Mouse (Mus musculus) neural tube, embryonic 14.5 days (tissue): ENCODE data around the gene Prim2. TPM values are rescaled to one million over a fixed set of nuclear protein-coding genes. Genes with fewer than 3 reads are reported as not detected.

Experiments
- ATAC-seq: fragments of 200-750 bp; cut with Nextera tagmentation; 2 replicates; pipeline ENCODE4 v1.8.0; 2017; ENCODE audit warnings: low read depth, mild to moderate bottlenecking, moderate TSS enrichment, moderate library complexity
- H3K27ac ChIP-seq: fragments of 300-500 bp; sonication (generic); 2 replicates; pipeline ENCODE4 v1.5.1; 2014; ENCODE audit warnings: low read depth, mild to moderate bottlenecking, control low read depth, low read length, moderate library complexity, mixed read lengths
- H3K27me3 ChIP-seq: fragments of 300-500 bp; sonication (generic); 2 replicates; pipeline ENCODE4 v1.6.1; 2014; ENCODE audit warnings: low read length; ENCODE audit not compliant: control insufficient read depth, insufficient read depth
- H3K36me3 ChIP-seq: fragments of 300-500 bp; sonication (generic); 2 replicates; pipeline ENCODE4 v1.6.1; 2014; ENCODE audit warnings: low read length, mixed read lengths; ENCODE audit not compliant: control insufficient read depth, insufficient read depth
- H3K4me1 ChIP-seq: fragments of 300-500 bp; sonication (generic); 2 replicates; pipeline ENCODE4 v1.6.1; 2014; ENCODE audit warnings: low read length; ENCODE audit not compliant: control insufficient read depth, insufficient read depth
- H3K4me2 ChIP-seq: fragments of 300-500 bp; sonication (generic); 2 replicates; pipeline ENCODE4 v1.6.1; 2014; ENCODE audit warnings: mild to moderate bottlenecking, low read depth, low read length, control low read depth
- H3K4me3 ChIP-seq: fragments of 300-500 bp; sonication (generic); 2 replicates; pipeline ENCODE4 v1.5.1; 2014; ENCODE audit warnings: low read depth, low read length, control low read depth, mixed read lengths
- H3K9ac ChIP-seq: fragments of 300-500 bp; sonication (generic); replicated peaks from 2 replicates; pipeline ENCODE4 v1.6.1; 2014; ENCODE audit warnings: low read depth, mild to moderate bottlenecking, control low read depth, low read length, mixed read lengths
- H3K9me3 ChIP-seq: fragments of 300-500 bp; sonication (generic); 2 replicates; pipeline ENCODE4 v1.6.1; 2016; ENCODE audit warnings: low read length; ENCODE audit not compliant: control insufficient read depth
- WGBS: fragments of 180-500 bp; shearing (Covaris S2); extraction: QIAGEN DNeasy Blood & Tissue Kit; methylation state at CpG from one replicate; pipeline ENCODE4 v1.1.7; 2014; 5-methylcytosine and 5-hydroxymethylcytosine counted together
- polyA plus RNA-seq: library from polyadenylated mRNA; unstranded; fragments of >200 nt; fragmentation: Nextera tagmentation; extraction: Ambion mirVana; gene quantifications from 2 replicates; pipeline ENCODE4 v1.2.1, GENCODE M21; 2014

Gene Prim2
- polyA plus RNA-seq, 1 experiment from 2014 or later = 20.7 TPM

DNA sequence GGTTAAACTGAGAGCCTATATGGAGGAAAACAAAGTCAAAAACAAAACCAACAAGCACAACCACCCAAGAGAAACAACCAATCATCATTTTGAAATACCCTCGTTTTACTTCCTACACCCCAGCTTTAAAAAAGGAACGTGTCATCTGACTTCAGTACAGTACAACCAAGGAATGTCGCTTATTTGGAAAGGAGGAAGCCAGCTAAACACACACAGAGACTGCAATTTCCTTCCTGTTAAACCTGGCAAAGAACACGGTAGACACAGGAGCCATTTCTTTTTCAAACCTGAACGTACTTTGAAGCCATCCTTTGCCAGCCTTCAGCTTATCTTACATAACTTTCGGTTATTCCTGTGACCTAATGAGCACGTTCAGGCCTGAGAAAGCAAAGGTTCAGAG lies 166.7 kb downstream of the Prim2 start:
- ATAC-seq = no peak
- no peaks in the 10 kb centered on the region for H3K9me3 ChIP-seq
- no peak overlapping the region for H3K27ac ChIP-seq
- no peaks in the 10 kb centered on the region for H3K4me1 ChIP-seq
- no peaks in the 10 kb centered on the region for H3K27me3 ChIP-seq
- no peak overlapping the region for H3K4me3 ChIP-seq
- WGBS = 85% methylated on average over 7 of the region's 7 CpGs
- no peaks in the 10 kb centered on the region for H3K36me3 ChIP-seq
- H3K9ac ChIP-seq = no peak overlapping the region
- no peak overlapping the region for H3K4me2 ChIP-seq

DNA sequence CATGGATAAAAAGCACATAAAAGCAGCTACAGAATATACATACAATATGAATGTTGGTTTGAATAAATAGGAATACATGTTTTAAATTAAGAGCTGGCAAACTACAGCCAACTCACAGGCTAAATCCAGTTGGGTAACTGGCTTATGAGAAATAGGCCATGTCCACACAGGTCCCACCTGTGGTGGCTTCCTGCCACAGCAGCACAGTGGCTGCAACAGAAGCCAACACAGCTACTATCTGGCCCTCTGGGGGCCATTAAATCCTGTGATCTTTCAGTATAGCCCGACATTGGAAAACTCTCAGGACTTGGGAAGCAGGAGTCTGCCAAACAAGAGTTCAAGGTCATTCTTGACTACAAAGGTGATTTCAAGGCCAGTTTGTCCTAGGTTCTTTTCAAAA lies 167.3 kb downstream of the Prim2 start:
- no peak overlapping the region for H3K27ac ChIP-seq
- H3K9me3 ChIP-seq = no peaks in the 10 kb centered on the region
- no peak overlapping the region for H3K9ac ChIP-seq
- H3K4me1 ChIP-seq = no peaks in the 10 kb centered on the region
- no peak for ATAC-seq
- H3K27me3 ChIP-seq = no peaks in the 10 kb centered on the region
- no peaks in the 10 kb centered on the region for H3K36me3 ChIP-seq
- 29% methylated on average over 1 of the region's 1 CpGs for WGBS
- no peak overlapping the region for H3K4me3 ChIP-seq
- no peak overlapping the region for H3K4me2 ChIP-seq

GRCm38 (mm10) chr1:33500111-33500510 lies 169.5 kb downstream of the Prim2 start:
- 88% methylated on average over 9 of the region's 9 CpGs for WGBS
- Histone ChIP-seq H3K9ac (no peak overlapping the region), H3K27me3 (no peaks in the 10 kb centered on the region), H3K27ac (no peak overlapping the region), H3K4me1 (no peaks in the 10 kb centered on the region), H3K4me3 (no peak overlapping the region), H3K4me2 (no peak overlapping the region), H3K9me3 (no peaks in the 10 kb centered on the region), H3K36me3 (no peaks in the 10 kb centered on the region)
- no peak for ATAC-seq

- Histone ChIP-seq H3K27ac (no peak overlapping the region), H3K9me3 (no peaks in the 10 kb centered on the region), H3K36me3 (no peaks in the 10 kb centered on the region), H3K4me1 (no peaks in the 10 kb centered on the region), H3K9ac (no peak overlapping the region), H3K27me3 (no peaks in the 10 kb centered on the region), H3K4me2 (no peak overlapping the region), H3K4me3 (no peak overlapping the region)
- 90% methylated on average over 4 of the region's 4 CpGs for WGBS
- ATAC-seq = no peak
These were observed 170.0 kb downstream of the Prim2 start for GRCm38 (mm10) chr1:33499603-33500002.

GRCm38 (mm10) chr1:33496128-33496527 lies 173.5 kb downstream of the Prim2 start:
- no peak overlapping the region for H3K27ac ChIP-seq

DNA sequence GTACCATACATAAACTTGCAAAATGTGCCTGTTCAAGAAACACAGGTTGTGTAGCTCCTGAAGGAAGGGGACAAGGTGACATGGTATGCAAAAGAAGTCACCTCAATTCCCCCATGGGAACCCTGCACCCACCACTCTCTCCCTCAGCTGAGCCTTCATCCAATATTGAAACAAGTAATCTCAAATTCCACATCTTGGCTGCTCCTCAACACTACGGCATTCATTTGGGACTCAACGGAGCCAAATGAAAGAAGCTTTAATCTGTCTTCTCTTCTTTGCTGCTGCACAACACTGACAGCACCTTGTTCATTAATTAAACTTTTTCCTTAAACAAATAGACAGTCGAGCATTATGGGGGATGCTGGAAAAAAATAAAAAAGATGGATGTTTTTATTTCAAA lies 174.0 kb downstream of the Prim2 start:
- Histone ChIP-seq H3K9ac (no peak overlapping the region), H3K27me3 (no peaks in the 10 kb centered on the region), H3K9me3 (no peaks in the 10 kb centered on the region), H3K4me1 (no peaks in the 10 kb centered on the region), H3K4me2 (no peak overlapping the region), H3K27ac (no peak overlapping the region), H3K4me3 (no peak overlapping the region), H3K36me3 (no peaks in the 10 kb centered on the region)
- 59% methylated on average over 3 of the region's 3 CpGs for WGBS
- ATAC-seq = no peak

More at GRCm38 (mm10) chr1:33496128-33496527, 173.5 kb downstream of the Prim2 start:
- H3K9me3 ChIP-seq = no peaks in the 10 kb centered on the region
- H3K4me3 ChIP-seq = no peak overlapping the region
- H3K36me3 ChIP-seq = no peaks in the 10 kb centered on the region
- WGBS = 90% methylated on average over 4 of the region's 4 CpGs
- no peaks in the 10 kb centered on the region for H3K4me1 ChIP-seq
- no peak overlapping the region for H3K9ac ChIP-seq
- ATAC-seq = no peak
- no peaks in the 10 kb centered on the region for H3K27me3 ChIP-seq
- H3K4me2 ChIP-seq = no peak overlapping the region

- H3K4me2 ChIP-seq = no peak overlapping the region
- ATAC-seq = peak; percentile 41; the same call in 1 of the 2 replicates
- H3K36me3 ChIP-seq = no peaks in the 10 kb centered on the region
- H3K9ac ChIP-seq = no peak overlapping the region
- H3K27ac ChIP-seq = no peak overlapping the region
- 65% methylated on average over 8 of the region's 8 CpGs for WGBS
- H3K27me3 ChIP-seq = no peaks in the 10 kb centered on the region
- no peaks in the 10 kb centered on the region for H3K9me3 ChIP-seq
- H3K4me3 ChIP-seq = no peak overlapping the region
- no peaks in the 10 kb centered on the region for H3K4me1 ChIP-seq
These were observed 174.4 kb downstream of the Prim2 start for GRCm38 (mm10) chr1:33495203-33495553.

DNA sequence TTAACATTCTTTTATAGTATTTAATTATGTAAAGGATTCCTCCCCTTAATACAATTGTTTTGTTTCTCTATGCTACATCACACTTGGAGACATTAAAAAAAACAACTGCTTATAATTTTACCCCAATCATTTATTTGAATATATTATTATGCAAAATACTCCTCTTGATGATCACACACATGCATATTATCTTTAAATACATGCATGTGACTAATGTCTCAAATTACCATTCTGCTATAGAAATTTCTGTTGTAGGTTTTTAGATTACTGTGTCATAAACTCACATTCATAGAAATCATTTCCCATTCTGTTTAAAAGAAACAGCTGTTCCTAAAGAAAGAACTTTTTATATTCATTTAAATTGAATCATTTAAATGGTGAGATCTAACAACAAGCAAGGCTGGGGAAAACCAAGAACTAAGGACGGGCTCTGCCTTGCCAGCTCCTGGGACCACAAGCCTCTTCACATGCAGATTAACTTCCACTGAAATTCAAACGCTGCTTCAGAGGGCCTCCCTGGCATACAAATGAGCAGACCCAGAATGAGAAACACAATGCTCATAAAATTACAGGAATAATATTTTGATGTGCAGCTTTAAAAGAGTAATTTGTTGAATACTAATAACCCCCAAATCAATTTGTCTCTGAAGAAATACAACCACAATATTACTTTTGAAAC lies 174.9 kb downstream of the Prim2 start:
- Histone ChIP-seq H3K9ac (no peak overlapping the region), H3K36me3 (no peaks in the 10 kb centered on the region), H3K4me3 (no peak overlapping the region), H3K9me3 (no peaks in the 10 kb centered on the region), H3K4me2 (no peak overlapping the region), H3K4me1 (no peaks in the 10 kb centered on the region), H3K27me3 (no peaks in the 10 kb centered on the region), H3K27ac (no peak overlapping the region)
- ATAC-seq = peak; percentile 75; the same call in 1 of the 2 replicates
- WGBS = 12% methylated on average over 2 of the region's 2 CpGs

GRCm38 (mm10) chr1:33490220-33490619 lies 179.4 kb downstream of the Prim2 start:
- Histone ChIP-seq H3K4me3 (no peak overlapping the region), H3K9ac (no peak overlapping the region), H3K27ac (no peak overlapping the region), H3K27me3 (no peaks in the 10 kb centered on the region), H3K4me1 (no peaks in the 10 kb centered on the region), H3K9me3 (no peaks in the 10 kb centered on the region), H3K4me2 (no peak overlapping the region), H3K36me3 (no peaks in the 10 kb centered on the region)
- no peak for ATAC-seq
- 51% methylated on average over 6 of the region's 6 CpGs for WGBS
